ENCODE assay signal across 29 mouse cellular contexts in the genomic region with DNA sequence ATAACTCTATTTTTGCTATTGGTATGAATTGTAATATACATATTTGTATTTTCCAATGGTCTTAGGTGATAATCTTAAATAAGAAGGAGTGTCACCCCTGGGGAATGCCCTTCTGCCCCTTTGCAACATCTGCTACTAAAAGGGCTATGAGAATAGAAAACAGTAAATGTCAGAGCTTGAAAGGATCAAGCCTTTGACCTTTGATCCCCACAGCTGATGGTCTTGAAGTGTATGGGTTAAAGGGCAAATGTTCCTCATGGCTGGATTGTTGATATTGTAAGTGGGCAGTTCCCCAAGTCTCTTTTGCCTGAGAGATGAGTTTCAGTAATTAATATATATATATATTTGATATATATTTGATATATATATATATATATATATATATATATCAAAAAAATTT. TPM values are rescaled to one million over a fixed set of nuclear protein-coding genes. Genes with fewer than 3 reads are reported as not detected.
"Had no signal": no experiment of that assay in that cellular context is flagged by ENCODE, and none has a peak within 500 bp of the region (broad histone marks: within the 10 kb centered on the region; RNA-seq: fewer than 3 reads in every experiment).

No protein-coding gene starts in this region.

- H3K9me3 ChIP-seq: limb, embryonic 12.5 days; limb, embryonic 15.5 days; midbrain, embryonic 13.5 days; neural tube, embryonic 12.5 days; neural tube, embryonic 15.5 days; stomach, embryonic 15.5 days had no signal

- H3K27ac ChIP-seq: limb, embryonic 12.5 days; limb, embryonic 15.5 days; liver, embryonic 14.5 days; midbrain, embryonic 13.5 days; neural tube, embryonic 12.5 days; neural tube, embryonic 15.5 days; stomach, embryonic 15.5 days had no signal

- H3K36me3 ChIP-seq: limb, embryonic 12.5 days; limb, embryonic 15.5 days; midbrain, embryonic 13.5 days; neural tube, embryonic 12.5 days; neural tube, embryonic 15.5 days; stomach, embryonic 15.5 days had no signal

- ATAC-seq: intestine, postnatal 0 days; liver, postnatal 0 days; lung, postnatal 0 days; midbrain, embryonic 13.5 days; midbrain, embryonic 16.5 days had no signal

- H3K4me3 ChIP-seq: limb, embryonic 12.5 days; limb, embryonic 15.5 days; megakaryocyte, embryonic 14.5 days; midbrain, embryonic 13.5 days; myocyte; neural tube, embryonic 12.5 days; neural tube, embryonic 15.5 days; stomach, embryonic 15.5 days had no signal

- H3K4me2 ChIP-seq: limb, embryonic 12.5 days; limb, embryonic 15.5 days; liver, embryonic 11.5 days; lung, embryonic 14.5 days; midbrain, embryonic 13.5 days; neural tube, embryonic 12.5 days; neural tube, embryonic 15.5 days; stomach, embryonic 15.5 days had no signal

- DNase-seq: kidney, adult 9 months; kidney, postnatal 14 days; kidney, postnatal 4 days; left cerebral cortex, postnatal 4 days; liver, postnatal 0 days; lung, embryonic 14.5 days; right cerebral cortex, adult 18-20 months; right cerebral cortex, postnatal 25 days; spleen, adult 18-20 months; thymus, postnatal 25 days had no signal

- H3K4me1 ChIP-seq: limb, embryonic 12.5 days; limb, embryonic 15.5 days; megakaryocyte, embryonic 14.5 days; midbrain, embryonic 13.5 days; neural tube, embryonic 12.5 days; neural tube, embryonic 15.5 days; stomach, embryonic 15.5 days had no signal

- H3K9ac ChIP-seq: limb, embryonic 12.5 days; limb, embryonic 15.5 days; liver, embryonic 14.5 days; liver, postnatal 0 days; lung, embryonic 14.5 days; midbrain, embryonic 13.5 days; neural tube, embryonic 12.5 days; neural tube, embryonic 15.5 days; stomach, embryonic 15.5 days had no signal

- H3K27me3 ChIP-seq: limb, embryonic 12.5 days; limb, embryonic 15.5 days; megakaryocyte, embryonic 14.5 days; midbrain, embryonic 13.5 days; neural tube, embryonic 12.5 days; neural tube, embryonic 15.5 days; stomach, embryonic 15.5 days had no signal

RNA-seq across cellular contexts. Expression of gene Slc5a12, which starts 47.7 kb away (rescaled TPM):
- total RNA-seq: layer of hippocampus, adult 18-20 months; layer of hippocampus, postnatal 14 days; left cerebral cortex, adult 8-10 months; left cerebral cortex, postnatal 14 days; left cerebral cortex, postnatal 4 days; monocyte, adult 5-6 weeks had no signal
- polyA plus RNA-seq: limb, embryonic 12.5 days; limb, embryonic 15.5 days; liver, embryonic 11.5 days; liver, embryonic 14.5 days; liver, postnatal 0 days; lung, embryonic 14.5 days; lung, postnatal 0 days; midbrain, embryonic 13.5 days; midbrain, embryonic 16.5 days; myocyte; neural tube, embryonic 12.5 days; neural tube, embryonic 15.5 days; stomach, embryonic 15.5 days; thymus, postnatal 0 days had no signal
